ENCODE assay signal across 10 mouse cellular contexts in genomic region chr5:111957698-111958097, GRCm38 (mm10).
DNase-seq lines count a peak whose midpoint lies in the region; ATAC-seq and TF ChIP-seq lines count a peak whose summit lies in the region.
"Had no signal": no experiment of that assay in that cellular context is flagged by ENCODE, and none has a peak within 500 bp of the region (broad histone marks: within the 10 kb centered on the region; RNA-seq: fewer than 3 reads in every experiment).

No protein-coding gene starts in this region.

- TF ChIP-seq CTCF in heart, adult 2 months (IDR thresholded peaks at IDR 0.05): no peak
- TF ChIP-seq CTCF in forebrain, postnatal 0 days (IDR thresholded peaks at IDR 0.05; ENCODE audit: low read depth): no peak

- 53% methylated on average over 28 of the region's 28 CpGs for WGBS in heart, embryonic 16.5 days
- 67% methylated on average over 28 of the region's 28 CpGs for WGBS in heart, adult 2 months
- WGBS in forebrain, postnatal 0 days: 52% methylated on average over 28 of the region's 28 CpGs
- 35% methylated on average over 28 of the region's 28 CpGs for WGBS in midbrain, embryonic 13.5 days

- H3K9me3 ChIP-seq in heart, embryonic 16.5 days (replicated peaks; ENCODE audit: control insufficient read depth, low read length): no peaks in the 10 kb centered on the region
- no peaks in the 10 kb centered on the region for H3K9me3 ChIP-seq in forebrain, postnatal 0 days (ENCODE audit: low read length)
- no peaks in the 10 kb centered on the region for H3K9me3 ChIP-seq in midbrain, embryonic 13.5 days
- H3K9me3 ChIP-seq: liver, embryonic 15.5 days had no signal

- H3K4me1 ChIP-seq in heart, embryonic 16.5 days (ENCODE audit: control insufficient read depth, insufficient read depth, low read length): no peaks in the 10 kb centered on the region
- H3K4me1 ChIP-seq in heart, adult 2 months (ENCODE audit: control insufficient read depth, insufficient read depth, low read length): no peaks in the 10 kb centered on the region
- H3K4me1 ChIP-seq in forebrain, postnatal 0 days (ENCODE audit: insufficient read depth): peaks cover 3% of the 10 kb centered on the region; the same call in 1 of the 2 replicates
- H3K4me1 ChIP-seq in midbrain, embryonic 13.5 days (replicated peaks): peaks cover 18% of the 10 kb centered on the region
- H3K4me1 ChIP-seq: liver, embryonic 15.5 days had no signal

- no peaks in the 10 kb centered on the region for H3K79me2 ChIP-seq in heart, adult 2 months (replicated peaks; ENCODE audit: control insufficient read depth, insufficient read depth, low read length)

- no peak overlapping the region for H3K9ac ChIP-seq in heart, embryonic 16.5 days (ENCODE audit: low read length)
- H3K9ac ChIP-seq in heart, adult 2 months (ENCODE audit: low read depth, low read length): no peak overlapping the region
- H3K9ac ChIP-seq in forebrain, postnatal 0 days: no peak overlapping the region
- H3K9ac ChIP-seq in midbrain, embryonic 13.5 days (replicated peaks): no peak overlapping the region
- H3K9ac ChIP-seq: liver, embryonic 15.5 days had no signal

- TF ChIP-seq EP300 in heart, adult 2 months (IDR thresholded peaks at IDR 0.05; ENCODE audit: insufficient read depth, low read depth, low read length): no peak

- TF ChIP-seq POLR2A in heart, adult 2 months (IDR thresholded peaks at IDR 0.05; ENCODE audit: insufficient read depth, low read depth, low read length): no peak

- intact Hi-C loops in heart, adult 2 months (cut with DNase I): no loop called here

- peaks cover 13% of the 10 kb centered on the region for H3K27me3 ChIP-seq in heart, embryonic 16.5 days (ENCODE audit: control insufficient read depth, insufficient read depth, low read length)
- H3K27me3 ChIP-seq in heart, adult 2 months (ENCODE audit: control insufficient read depth, insufficient read depth, low read length): no peaks in the 10 kb centered on the region; the same call in 1 of the 2 replicates
- no peaks in the 10 kb centered on the region for H3K27me3 ChIP-seq in forebrain, postnatal 0 days (ENCODE audit: insufficient read depth, low read length)
- peaks cover 20% of the 10 kb centered on the region for H3K27me3 ChIP-seq in midbrain, embryonic 13.5 days
- H3K27me3 ChIP-seq: liver, embryonic 15.5 days had no signal

- no peak for DNase-seq in heart, adult 2 months
- peak; percentile 48 for DNase-seq in embryo, embryonic 10 days (ENCODE audit: low spot score)
- peak; percentile 38 for DNase-seq in forebrain, postnatal 0 days
- no peak for DNase-seq in gastrocnemius, postnatal 25 days
- no peak for DNase-seq in frontal cortex, postnatal 14 days (ENCODE audit: low spot score in 2 of 2)
- DNase-seq in layer of hippocampus, postnatal 14 days (ENCODE audit: low spot score in 2 of 2): no peak

- no peak overlapping the region for H3K27ac ChIP-seq in heart, embryonic 16.5 days (ENCODE audit: low read length)
- H3K27ac ChIP-seq in heart, adult 2 months: no peak overlapping the region
- no peak overlapping the region for H3K27ac ChIP-seq in forebrain, postnatal 0 days (ENCODE audit: low read depth, low read length)
- peak overlapping the region; percentile 45; the same call in 1 of the 2 replicates for H3K27ac ChIP-seq in midbrain, embryonic 13.5 days
- H3K27ac ChIP-seq: liver, embryonic 15.5 days had no signal

- peak overlapping the region; percentile 5; the same call in 1 of the 2 replicates for H3K4me2 ChIP-seq in heart, embryonic 16.5 days (ENCODE audit: low read depth, low read length)
- H3K4me2 ChIP-seq in forebrain, postnatal 0 days (ENCODE audit: low read depth): peak overlapping the region; percentile 26
- H3K4me2 ChIP-seq in midbrain, embryonic 13.5 days (replicated peaks): peak overlapping the region; percentile 45
- H3K4me2 ChIP-seq: liver, embryonic 15.5 days had no signal

- no peak overlapping the region for H3K4me3 ChIP-seq in heart, embryonic 16.5 days (ENCODE audit: low read length)
- H3K4me3 ChIP-seq in heart, adult 2 months: no peak overlapping the region
- H3K4me3 ChIP-seq in forebrain, postnatal 0 days (ENCODE audit: low read depth, low read length): no peak overlapping the region
- peak overlapping the region; percentile 8; the same call in 1 of the 2 replicates for H3K4me3 ChIP-seq in midbrain, embryonic 13.5 days (replicated peaks)
- H3K4me3 ChIP-seq: liver, embryonic 15.5 days had no signal

- no peaks in the 10 kb centered on the region for H3K36me3 ChIP-seq in heart, embryonic 16.5 days (ENCODE audit: control insufficient read depth, insufficient read depth)
- H3K36me3 ChIP-seq in heart, adult 2 months (ENCODE audit: control insufficient read depth, insufficient read depth, low read length): no peaks in the 10 kb centered on the region
- H3K36me3 ChIP-seq in forebrain, postnatal 0 days (ENCODE audit: insufficient read depth): no peaks in the 10 kb centered on the region
- H3K36me3 ChIP-seq in midbrain, embryonic 13.5 days: no peaks in the 10 kb centered on the region
- H3K36me3 ChIP-seq: liver, embryonic 15.5 days had no signal

- ATAC-seq in heart, embryonic 16.5 days (replicated peaks; ENCODE audit: extremely low read depth, insufficient read depth, low FRiP score): no peak
- ATAC-seq in forebrain, postnatal 0 days: no peak; the same call in 1 of the 2 replicates
- peak; percentile 43; the same call in 1 of the 2 replicates for ATAC-seq in midbrain, embryonic 13.5 days
- ATAC-seq: activated CD4-positive, CD25-positive, alpha-beta regulatory T cell, adult 4 months had no signal

Comparison
In these comparisons a context has a peak if more than half of its experiments do, and no peak if none do; other contexts are left out.
1. DNase-seq: peak in embryo, embryonic 10 days (single experiment) and forebrain, postnatal 0 days (single experiment); none in heart, adult 2 months (0 of 2), gastrocnemius, postnatal 25 days (single experiment), frontal cortex, postnatal 14 days (0 of 2) and layer of hippocampus, postnatal 14 days (0 of 2).
2. Peak in every context shown above with its lines, with median percentiles within 50 percentile points of each other: H3K4me2 ChIP-seq.